Mouse (Mus musculus) heart, embryonic 16.5 days (tissue): ENCODE measurements around the gene Pla2g1b. TPM values are rescaled to one million over a fixed set of nuclear protein-coding genes. Genes with fewer than 3 reads are reported as not detected.
"Not testable (repeated sequence)": the region's sequence is repeated elsewhere in the genome, so short reads cannot be mapped to it uniquely, and the experiment has no call there.

Experiments used
- ATAC-seq: fragments of 200-750 bp; cut with Nextera tagmentation; replicated peaks from 2 replicates; pipeline ENCODE4 v1.8.0; 2017; ENCODE audit warnings: moderate number of reproducible peaks; ENCODE audit not compliant: insufficient read depth, low FRiP score; ENCODE audit errors: extremely low read depth
- H3K27ac ChIP-seq: fragments of 300-500 bp; sonication (generic); 2 replicates; pipeline ENCODE4 v1.5.1; 2014; ENCODE audit warnings: mild to moderate bottlenecking, low read length, control low read depth, moderate library complexity
- H3K27me3 ChIP-seq: fragments of 300-500 bp; sonication (generic); 2 replicates; pipeline ENCODE4 v1.6.1; 2014; ENCODE audit warnings: low read length, mixed read lengths; ENCODE audit not compliant: control insufficient read depth, insufficient read depth
- H3K36me3 ChIP-seq: fragments of 300-500 bp; sonication (generic); 2 replicates; pipeline ENCODE4 v1.6.1; 2014; ENCODE audit not compliant: control insufficient read depth, insufficient read depth
- H3K4me1 ChIP-seq: fragments of 300-500 bp; sonication (generic); 2 replicates; pipeline ENCODE4 v1.6.1; 2014; ENCODE audit warnings: low read length, mixed read lengths; ENCODE audit not compliant: control insufficient read depth, insufficient read depth
- H3K4me2 ChIP-seq: fragments of 300-500 bp; sonication (generic); 2 replicates; pipeline ENCODE4 v1.6.1; 2014; ENCODE audit warnings: low read depth, mild to moderate bottlenecking, control low read depth, low read length
- H3K4me3 ChIP-seq: fragments of 300-500 bp; sonication (generic); 2 replicates; pipeline ENCODE4 v1.5.1; 2014; ENCODE audit warnings: mild to moderate bottlenecking, control low read depth, low read length
- H3K9ac ChIP-seq: fragments of 300-500 bp; sonication (generic); 2 replicates; pipeline ENCODE4 v1.6.1; 2014; ENCODE audit warnings: low read length, control low read depth
- H3K9me3 ChIP-seq: fragments of 300-500 bp; sonication (generic); replicated peaks from 2 replicates; pipeline ENCODE4 v1.6.1; 2016; ENCODE audit warnings: low read length; ENCODE audit not compliant: control insufficient read depth
- WGBS: fragments of 180-500 bp; shearing (Covaris S2); extraction: QIAGEN DNeasy Blood & Tissue Kit; methylation state at CpG from one replicate; pipeline ENCODE4 v1.1.7; 2014; 5-methylcytosine and 5-hydroxymethylcytosine counted together
- polyA plus RNA-seq: library from polyadenylated mRNA; unstranded; fragments of >200 nt; fragmentation: Nextera tagmentation; extraction: Ambion mirVana; gene quantifications from 2 replicates; pipeline ENCODE4 v1.2.1, GENCODE M21; 2015

Gene Pla2g1b
- polyA plus RNA-seq, 1 experiment from 2014 or later: 0.46 TPM

GRCm38 (mm10) chr5:115488841-115489698 lies 23.0 kb downstream of the Pla2g1b start:
- peak overlapping the region; percentile 57 for H3K4me2 ChIP-seq
- peaks cover 31% of the 10 kb centered on the region for H3K4me1 ChIP-seq
- peak overlapping the region; percentile 100 for H3K27ac ChIP-seq
- no peaks in the 10 kb centered on the region for H3K9me3 ChIP-seq
- H3K36me3 ChIP-seq: no peaks in the 10 kb centered on the region
- peak overlapping the region; percentile 82 for H3K9ac ChIP-seq
- ATAC-seq: peak; percentile 63
- peak overlapping the region; percentile 53 for H3K4me3 ChIP-seq
- WGBS: under 1% methylated on average over 37 of the region's 39 CpGs
- no peaks in the 10 kb centered on the region for H3K27me3 ChIP-seq

- H3K36me3 ChIP-seq: no peaks in the 10 kb centered on the region
- no peaks in the 10 kb centered on the region for H3K27me3 ChIP-seq
- peak overlapping the region; percentile 82 for H3K4me2 ChIP-seq
- peak overlapping the region; percentile 100 for H3K27ac ChIP-seq
- H3K4me3 ChIP-seq: peak overlapping the region; percentile 53
- peaks cover 28% of the 10 kb centered on the region for H3K4me1 ChIP-seq
- ATAC-seq: peak; percentile 83
- WGBS: under 1% methylated on average over 50 of the region's 50 CpGs
- peak overlapping the region; percentile 82 for H3K9ac ChIP-seq
- no peaks in the 10 kb centered on the region for H3K9me3 ChIP-seq
Observed at GRCm38 (mm10) chr5:115489699-115490637, 23.9 kb downstream of the Pla2g1b start.

- H3K9ac ChIP-seq: peak overlapping the region; percentile 34; the same call in 1 of the 2 replicates
Observed at GRCm38 (mm10) chr5:115490638-115491000, 24.6 kb downstream of the Pla2g1b start.

GRCm38 (mm10) chr5:115491076-115491475 lies 25.0 kb downstream of the Pla2g1b start:
- 33% methylated on average over 5 of the region's 5 CpGs for WGBS
- no peaks in the 10 kb centered on the region for H3K36me3 ChIP-seq
- no peak overlapping the region for H3K4me3 ChIP-seq
- no peaks in the 10 kb centered on the region for H3K9me3 ChIP-seq
- H3K9ac ChIP-seq: no peak overlapping the region
- peaks cover 28% of the 10 kb centered on the region for H3K4me1 ChIP-seq
- H3K27me3 ChIP-seq: no peaks in the 10 kb centered on the region
- H3K4me2 ChIP-seq: peak overlapping the region; percentile 82
- H3K27ac ChIP-seq: no peak overlapping the region
- ATAC-seq: no peak

More at GRCm38 (mm10) chr5:115490638-115491000, 24.6 kb downstream of the Pla2g1b start:
- H3K9me3 ChIP-seq: no peaks in the 10 kb centered on the region
- no peaks in the 10 kb centered on the region for H3K36me3 ChIP-seq
- no peaks in the 10 kb centered on the region for H3K27me3 ChIP-seq
- no peak for ATAC-seq
- 14% methylated on average over 8 of the region's 8 CpGs for WGBS
- peak overlapping the region; percentile 82 for H3K4me2 ChIP-seq
- peaks cover 28% of the 10 kb centered on the region for H3K4me1 ChIP-seq
- H3K4me3 ChIP-seq: peak overlapping the region; percentile 22
- peak overlapping the region; percentile 77 for H3K27ac ChIP-seq

- no peak for ATAC-seq
- WGBS: 2% methylated on average over 28 of the region's 28 CpGs
- Histone ChIP-seq H3K4me2 (peak overlapping the region; percentile 82), H3K9ac (peak overlapping the region; percentile 76), H3K27ac (peak overlapping the region; percentile 76), H3K4me3 (peak overlapping the region; percentile 44), H3K9me3 (no peaks in the 10 kb centered on the region), H3K4me1 (peaks cover 28% of the 10 kb centered on the region), H3K27me3 (no peaks in the 10 kb centered on the region), H3K36me3 (no peaks in the 10 kb centered on the region)
Observed at GRCm38 (mm10) chr5:115491771-115492322, 25.8 kb downstream of the Pla2g1b start.

- no peak overlapping the region for H3K4me2 ChIP-seq
- peak overlapping the region; percentile 80 for H3K27ac ChIP-seq
- no peak overlapping the region for H3K9ac ChIP-seq
- ATAC-seq: no peak
- H3K27me3 ChIP-seq: no peaks in the 10 kb centered on the region
- no peaks in the 10 kb centered on the region for H3K36me3 ChIP-seq
- H3K4me1 ChIP-seq: peaks cover 28% of the 10 kb centered on the region
- WGBS: 60% methylated on average over 6 of the region's 6 CpGs
- no peaks in the 10 kb centered on the region for H3K9me3 ChIP-seq
- no peak overlapping the region for H3K4me3 ChIP-seq
Observed at GRCm38 (mm10) chr5:115492711-115493335, 26.8 kb downstream of the Pla2g1b start.

- Histone ChIP-seq H3K4me2 (peak overlapping the region; percentile 5; the same call in 1 of the 2 replicates), H3K4me1 (peaks cover 28% of the 10 kb centered on the region)
- WGBS: 23% methylated on average over 5 of the region's 5 CpGs
Observed at GRCm38 (mm10) chr5:115493441-115493840, 27.4 kb downstream of the Pla2g1b start.

GRCm38 (mm10) chr5:115495618-115496017 lies 29.6 kb downstream of the Pla2g1b start:
- not testable (repeated sequence) for H3K27me3 ChIP-seq, H3K27ac ChIP-seq, H3K4me3 ChIP-seq, H3K9me3 ChIP-seq, H3K4me2 ChIP-seq, ATAC-seq, H3K9ac ChIP-seq, H3K36me3 ChIP-seq
- WGBS: 78% methylated on average over 2 of the region's 3 CpGs
- peaks cover 26% of the 10 kb centered on the region for H3K4me1 ChIP-seq

More at GRCm38 (mm10) chr5:115493441-115493840, 27.4 kb downstream of the Pla2g1b start:
- Histone ChIP-seq H3K27ac (peak overlapping the region; percentile 80), H3K36me3 (no peaks in the 10 kb centered on the region), H3K9me3 (no peaks in the 10 kb centered on the region), H3K9ac (0 out of 2 replicates have a peak overlapping the region, but pooled peaks have one; percentile 45), H3K27me3 (no peaks in the 10 kb centered on the region), H3K4me3 (no peak overlapping the region)
- no peak for ATAC-seq
